Mouse (Mus musculus) retina, embryonic 14.5 days (tissue): ENCODE measurements around the gene Baz1b.

Experiments used
- DNase-seq: peaks from one replicate; pipeline ENCODE4 v3.0.0-alpha.2; 2015; ENCODE audit warnings: low spot score

Gene Baz1b

DNA sequence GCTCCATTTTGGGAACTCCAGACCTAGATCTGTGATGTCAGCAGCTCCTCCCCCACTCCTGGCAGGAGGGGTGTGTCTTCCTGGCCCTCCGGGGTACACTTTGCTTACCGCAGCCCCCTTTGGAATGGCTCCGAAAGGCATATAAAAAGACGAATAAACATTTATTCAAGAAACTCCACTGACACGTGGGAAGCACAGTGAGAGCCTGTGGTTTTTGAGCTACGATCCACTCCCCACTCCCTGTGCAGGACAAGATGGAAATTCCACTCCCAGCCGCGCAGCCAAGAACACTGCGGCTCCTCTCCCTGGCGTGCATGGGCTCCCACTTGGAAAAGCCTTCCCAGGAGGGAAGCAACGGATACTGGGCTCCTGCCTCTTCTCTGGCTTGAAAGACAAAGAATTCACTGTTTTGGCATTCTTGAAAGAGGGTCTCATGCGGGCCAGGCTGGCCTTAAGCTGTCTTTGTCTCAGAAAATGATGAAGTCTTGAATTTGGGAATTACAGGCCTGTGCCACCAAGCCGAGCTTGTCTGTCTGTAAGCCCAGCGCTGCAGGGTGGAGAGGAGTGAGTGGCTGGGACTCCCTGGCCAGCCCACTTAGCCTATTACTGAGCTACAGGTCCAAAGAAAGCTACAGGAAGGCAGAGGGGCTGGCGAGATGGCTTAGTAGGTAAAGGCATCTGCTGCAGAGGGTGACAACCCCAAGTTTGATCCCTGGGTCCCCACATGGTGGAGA lies 87.8 kb downstream of the Baz1b start:
- DNase-seq = no peak

DNA sequence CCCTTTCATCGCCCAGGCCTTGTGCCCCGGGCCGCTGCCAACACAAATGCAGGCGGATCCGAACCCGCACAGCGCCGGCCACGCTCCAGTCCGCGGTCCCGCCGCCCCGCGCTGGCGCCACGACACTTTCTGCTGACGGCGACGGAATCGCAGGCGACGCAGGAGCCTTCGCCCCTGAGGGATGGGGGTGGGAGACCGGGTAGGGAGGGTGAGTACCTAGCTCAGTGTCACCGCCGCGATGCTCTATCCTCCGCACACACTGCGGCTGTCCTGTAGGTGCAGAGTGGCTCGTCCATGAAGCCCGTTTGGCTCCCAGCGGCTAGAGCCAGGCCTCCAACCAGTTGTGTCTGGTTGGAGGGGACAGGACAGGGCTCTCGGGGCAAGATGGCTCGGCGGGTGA lies 89.5 kb downstream of the Baz1b start:
- peak; percentile 43 for DNase-seq

DNA sequence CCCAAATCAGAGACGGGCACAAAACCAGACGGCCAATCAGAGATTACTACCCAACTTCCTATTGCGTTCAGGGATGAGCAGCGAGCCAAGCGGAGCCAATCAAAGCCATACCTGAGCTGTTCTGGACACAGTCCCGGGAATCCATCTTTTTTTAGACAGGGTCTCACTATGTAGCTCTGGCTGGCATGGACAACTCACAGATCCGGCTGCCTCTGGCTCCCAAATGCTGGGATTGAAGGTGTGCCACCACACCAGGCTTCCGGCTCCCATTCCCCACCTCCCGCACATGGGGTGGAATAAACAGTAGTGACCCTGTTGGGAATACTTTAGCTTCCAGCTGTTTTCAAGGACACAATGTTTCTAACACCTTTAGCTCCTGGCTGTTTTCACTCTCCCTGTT lies 93.2 kb downstream of the Baz1b start:
- DNase-seq = no peak

DNA sequence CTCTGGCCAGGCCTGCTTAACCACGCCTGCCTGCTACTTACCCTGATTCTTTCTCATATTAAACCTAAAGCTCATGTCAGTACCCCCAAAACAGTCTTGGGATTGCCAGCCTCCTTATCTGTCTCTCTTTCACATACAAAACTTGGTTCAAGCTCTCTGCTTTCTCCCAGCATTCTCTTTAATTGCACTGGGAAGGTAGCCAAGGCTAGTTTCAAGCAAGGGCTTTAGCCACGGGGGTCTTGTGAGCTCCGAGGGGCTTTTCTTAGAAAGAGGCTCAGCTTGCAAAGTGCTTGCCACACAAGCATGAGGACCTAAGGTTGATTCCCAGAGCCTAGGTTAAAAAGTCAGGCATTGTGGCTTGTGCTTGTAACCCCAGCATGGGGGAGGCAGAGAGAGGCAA lies 98.1 kb downstream of the Baz1b start:
- no peak for DNase-seq

DNA sequence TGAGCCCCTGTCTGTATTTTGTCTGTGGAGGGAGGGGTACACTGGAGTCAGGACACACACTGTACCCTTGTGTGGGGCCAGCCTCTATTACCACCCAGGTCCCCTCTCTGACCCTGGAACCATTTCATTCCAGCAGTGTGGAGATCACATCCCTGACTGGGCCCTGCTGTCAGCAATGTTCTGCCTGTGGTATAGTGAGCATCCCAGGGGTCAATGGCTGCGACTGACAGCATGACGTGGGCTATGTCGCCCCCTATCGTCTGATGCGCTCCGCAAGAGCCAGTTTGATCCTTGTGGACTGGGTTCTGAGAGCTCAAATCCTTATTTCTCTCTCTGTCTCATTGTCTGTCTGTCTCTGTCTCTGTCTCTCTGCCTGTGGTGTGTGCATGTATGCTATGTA lies 99.1 kb downstream of the Baz1b start:
- DNase-seq = peak; percentile 94

DNA sequence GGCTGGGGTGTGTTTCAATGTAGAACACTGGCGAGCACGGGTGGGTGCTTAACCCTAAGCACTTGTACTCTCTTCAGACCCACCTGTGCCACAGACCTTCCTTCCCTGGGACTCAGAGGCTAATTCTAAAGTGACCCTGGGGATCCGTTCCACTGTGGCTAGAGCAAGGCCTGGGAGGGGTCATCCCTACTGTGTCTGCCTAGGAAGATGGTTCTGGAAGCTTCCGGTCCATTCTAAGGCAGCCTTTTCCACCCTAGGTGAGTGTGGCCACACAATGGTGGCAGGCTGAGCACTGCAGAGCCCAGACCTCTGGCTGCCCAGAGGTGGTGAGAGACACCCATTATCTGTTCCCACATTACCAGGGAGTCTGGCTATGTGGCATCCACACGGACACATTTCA lies 99.9 kb downstream of the Baz1b start:
- DNase-seq = no peak

DNA sequence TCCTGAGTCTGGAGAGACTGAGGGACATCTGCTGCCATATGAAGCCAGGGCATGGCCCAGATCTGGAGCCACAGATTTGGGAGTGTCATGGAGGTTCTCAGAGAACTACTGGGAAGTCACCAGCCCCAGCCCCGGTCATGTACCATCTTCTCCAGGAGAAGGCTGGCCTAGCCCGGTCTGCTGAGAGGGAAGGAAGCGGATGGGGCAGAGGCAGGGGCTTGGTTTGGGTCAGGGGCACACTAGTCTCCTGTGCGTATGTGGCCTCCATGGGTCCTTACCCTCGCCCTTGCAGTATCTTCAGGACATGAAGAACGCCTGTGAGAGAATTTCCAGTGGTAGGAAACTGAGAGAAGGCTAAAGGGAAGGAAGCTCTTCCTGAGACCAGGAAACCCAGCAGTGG lies 103.6 kb downstream of the Baz1b start:
- no peak for DNase-seq

DNA sequence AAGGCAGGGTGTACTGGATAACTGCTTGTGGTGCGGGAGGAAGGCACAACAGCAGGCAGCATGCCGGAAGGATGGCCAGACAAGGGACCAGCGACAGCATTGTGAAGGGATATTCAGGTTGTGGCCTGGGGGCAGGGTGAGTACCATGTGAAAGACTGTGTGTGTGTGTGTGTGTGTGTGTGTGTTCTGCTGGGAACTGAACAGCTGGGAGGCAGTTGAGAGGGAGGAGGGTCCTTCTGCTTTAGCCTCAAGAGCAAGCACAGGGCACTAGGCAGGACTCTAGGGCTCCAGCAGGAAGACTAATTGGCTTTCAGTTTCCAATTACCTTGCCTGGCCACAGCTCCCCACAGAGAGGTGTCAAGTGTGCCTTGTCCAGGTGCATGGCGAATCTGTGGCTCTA lies 104.1 kb downstream of the Baz1b start:
- DNase-seq = peak; percentile 61

DNA sequence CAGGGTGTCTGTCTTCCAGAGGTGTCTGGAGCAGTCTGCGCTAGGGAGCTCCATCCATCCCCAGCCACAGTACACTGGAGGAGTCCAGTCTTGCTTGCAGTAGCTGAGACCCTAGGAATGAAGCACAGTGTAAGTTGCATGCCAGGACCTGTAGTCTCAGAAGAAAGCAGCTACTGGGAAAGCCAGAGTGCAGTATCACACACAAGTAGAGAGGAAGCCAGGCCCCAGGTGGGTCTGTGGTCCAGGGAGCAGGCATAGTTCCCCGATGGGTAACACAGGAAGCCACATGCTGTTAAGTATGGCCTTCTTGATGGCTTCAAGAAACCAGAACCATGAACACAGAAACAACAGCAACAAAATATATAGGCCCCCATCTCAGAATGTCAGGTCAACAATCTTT lies 104.9 kb downstream of the Baz1b start:
- no peak for DNase-seq
